Mouse (Mus musculus): Measurements from ENCODE around the gene Ctr9. TPM values are rescaled to one million over a fixed set of nuclear protein-coding genes. Genes with fewer than 3 reads are reported as not detected.

Ctr9 gene
- total and polyA plus RNA-seq, 3 experiments, result 27.4 to 34.3 (median 31.7) TPM

DNA sequence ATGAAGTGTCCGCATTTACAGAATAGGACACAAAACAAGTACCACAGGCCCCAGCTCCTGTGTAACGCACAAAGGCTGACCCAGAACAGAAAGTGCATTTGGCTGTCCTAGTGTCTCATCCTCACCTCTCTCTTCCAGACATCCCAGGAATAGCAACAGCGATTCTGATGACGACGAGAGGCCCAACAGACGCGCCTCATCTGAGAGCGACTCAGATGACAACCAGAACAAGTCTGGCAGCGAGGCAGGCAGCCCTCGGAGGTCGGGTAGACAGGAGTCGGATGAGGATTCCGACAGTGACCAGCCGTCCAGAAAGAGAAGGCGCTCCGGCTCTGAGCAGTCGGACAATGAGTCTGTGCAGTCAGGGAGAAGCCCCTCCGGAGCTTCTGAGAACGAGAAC, 26.5 kb downstream of the Ctr9 start:
- DNase-seq (ENCODE audit: extremely low read depth), result no peak

GRCm38 (mm10) chr7:111055984-111056657, 27.4 kb downstream of the Ctr9 start:
- Histone ChIP-seq H3K4me3 (replicated peaks in 1 of 3; ENCODE audit: low read depth in 2 of 3, low read length in 2 of 3, poor library complexity in 1 of 3) (no peak overlapping the region), H3K9ac (ENCODE audit: insufficient read depth, low read depth) (no peak overlapping the region), H3K4me2 (ENCODE audit: insufficient read depth, low read depth, poor library complexity, severe bottlenecking) (no peak overlapping the region), H3K27ac (ENCODE audit: insufficient read depth, low read depth) (no peak overlapping the region), H3K36me3 (replicated peaks in 1 of 2; ENCODE audit: control insufficient read depth in 1 of 2, insufficient read depth in 1 of 2, low read length in 1 of 2) (peaks cover 38 to 61% of the 10 kb centered on the region in 2 experiments), H3K79me2 (replicated peaks; ENCODE audit: control insufficient read depth, extremely low read depth, insufficient read depth, poor library complexity, severe bottlenecking) (no peaks in the 10 kb centered on the region), H3K27me3 (replicated peaks) (no peaks in the 10 kb centered on the region), H3K9me3 (replicated peaks; ENCODE audit: low read length) (no peaks in the 10 kb centered on the region), H3K4me1 (ENCODE audit: control insufficient read depth in 1 of 2, insufficient read depth in 2 of 2) (no peaks in the 10 kb centered on the region)
- no peak for TF ChIP-seq POLR2A (IDR thresholded peaks at IDR 0.05; ENCODE audit: low read depth, low read length)
- TF ChIP-seq SIN3A (IDR thresholded peaks at IDR 0.05; ENCODE audit: low read length), result no peak
- no peak for TF ChIP-seq CTCF (conservative IDR thresholded peaks at IDR 0.05 in 1 of 2, IDR thresholded peaks at IDR 0.05 in 1 of 2; ENCODE audit: low read depth in 2 of 2, low read length in 2 of 2)
- no peak for TF ChIP-seq USF1 (IDR thresholded peaks at IDR 0.05; ENCODE audit: low read depth, low read length)
- no peak for TF ChIP-seq MAFK (IDR thresholded peaks at IDR 0.05; ENCODE audit: insufficient replicate concordance, low read length)
- no peak for TF ChIP-seq E2F4 (IDR thresholded peaks at IDR 0.05; ENCODE audit: insufficient replicate concordance, low read depth, low read length)
- TF ChIP-seq USF2 (conservative IDR thresholded peaks at IDR 0.05; ENCODE audit: low read depth, low read length), result no peak
- no peak for TF ChIP-seq ZNF384 (IDR thresholded peaks at IDR 0.05; ENCODE audit: low read depth, low read length)
- no peak for TF ChIP-seq IRF4 (IDR thresholded peaks at IDR 0.05; ENCODE audit: low read depth, low read length)
- TF ChIP-seq JUN (IDR thresholded peaks at IDR 0.05; ENCODE audit: insufficient read depth, low read depth, low read length), result no peak
- TF ChIP-seq RAD21 (IDR thresholded peaks at IDR 0.05; ENCODE audit: low read depth, low read length), result no peak
- no peak for TF ChIP-seq MAX (IDR thresholded peaks at IDR 0.05; ENCODE audit: low read length)
- no peak for TF ChIP-seq MYC (IDR thresholded peaks at IDR 0.05; ENCODE audit: low read depth, low read length)
- TF ChIP-seq ETS1 (conservative IDR thresholded peaks at IDR 0.05; ENCODE audit: low read depth, low read length), result no peak
- TF ChIP-seq NRF1 (IDR thresholded peaks at IDR 0.05; ENCODE audit: low read depth, low read length), result no peak
- no peak for TF ChIP-seq MEF2A (IDR thresholded peaks at IDR 0.05; ENCODE audit: borderline replicate concordance, low read depth, low read length)
- dilution Hi-C loops (cut with MboI; ENCODE audit: extremely low pct_ligation_motif_present, extremely low pct_unique_long_range_greater_than_20kb, low sequenced_read_pairs) (no loop called here), in situ Hi-C loops (cut with MboI; ENCODE audit: low pct_ligation_motif_present, low pct_unique_long_range_greater_than_20kb, low sequenced_read_pairs) (no loop called here)
- DNase-seq (ENCODE audit: extremely low read depth), result no peak

More for the DNA sequence above, 26.5 kb downstream of the Ctr9 start:
- TF ChIP-seq NELFE (IDR thresholded peaks at IDR 0.05; ENCODE audit: low read depth, low read length) (no peak), EP300 (IDR thresholded peaks at IDR 0.05; ENCODE audit: low read length) (no peak), TBP (conservative IDR thresholded peaks at IDR 0.05; ENCODE audit: low read depth, low read length) (no peak), GABPA (IDR thresholded peaks at IDR 0.05; ENCODE audit: insufficient replicate concordance, low read depth, low read length) (no peak), ZC3H11A (IDR thresholded peaks at IDR 0.05; ENCODE audit: low read depth, low read length) (no peak), TCF12 (IDR thresholded peaks at IDR 0.05; ENCODE audit: low read depth, low read length) (no peak), MAZ (IDR thresholded peaks at IDR 0.05; ENCODE audit: low read depth, low read length) (no peak), CHD1 (IDR thresholded peaks at IDR 0.05; ENCODE audit: low read depth, low read length) (no peak), BHLHE40 (IDR thresholded peaks at IDR 0.05; ENCODE audit: low read depth, low read length) (no peak), MYC (IDR thresholded peaks at IDR 0.05; ENCODE audit: low read depth, low read length) (no peak), HCFC1 (IDR thresholded peaks at IDR 0.05; ENCODE audit: low read depth, low read length) (no peak), RCOR1 (conservative IDR thresholded peaks at IDR 0.05; ENCODE audit: low read depth, low read length) (no peak), SIN3A (IDR thresholded peaks at IDR 0.05; ENCODE audit: low read length) (no peak), RAD21 (IDR thresholded peaks at IDR 0.05; ENCODE audit: low read depth, low read length) (no peak), ZMIZ1 (IDR thresholded peaks at IDR 0.05; ENCODE audit: low read depth, low read length) (no peak), MEF2A (IDR thresholded peaks at IDR 0.05; ENCODE audit: borderline replicate concordance, low read depth, low read length) (no peak)
- H3K79me2 ChIP-seq (replicated peaks; ENCODE audit: control insufficient read depth, extremely low read depth, insufficient read depth, poor library complexity, severe bottlenecking), result no peaks in the 10 kb centered on the region
- no peaks in the 10 kb centered on the region for H3K4me1 ChIP-seq (ENCODE audit: control insufficient read depth in 1 of 2, insufficient read depth in 2 of 2)
- peaks cover 43 to 69% of the 10 kb centered on the region in 2 experiments for H3K36me3 ChIP-seq (replicated peaks in 1 of 2; ENCODE audit: control insufficient read depth in 1 of 2, insufficient read depth in 1 of 2, low read length in 1 of 2)
- H3K9me3 ChIP-seq (replicated peaks; ENCODE audit: low read length), result no peaks in the 10 kb centered on the region
- no peaks in the 10 kb centered on the region for H3K27me3 ChIP-seq (replicated peaks)
- in situ Hi-C loops (cut with MboI; ENCODE audit: low pct_ligation_motif_present, low pct_unique_long_range_greater_than_20kb, low sequenced_read_pairs) (no loop called here), dilution Hi-C loops (cut with MboI; ENCODE audit: extremely low pct_ligation_motif_present, extremely low pct_unique_long_range_greater_than_20kb, low sequenced_read_pairs) (no loop called here)
- H3K9ac ChIP-seq (ENCODE audit: insufficient read depth, low read depth), result no peak overlapping the region
- no peak overlapping the region for H3K4me2 ChIP-seq (ENCODE audit: insufficient read depth, low read depth, poor library complexity, severe bottlenecking)
- H3K27ac ChIP-seq (ENCODE audit: insufficient read depth, low read depth), result no peak overlapping the region
- no peak overlapping the region for H3K4me3 ChIP-seq (replicated peaks in 1 of 3; ENCODE audit: low read depth in 2 of 3, low read length in 2 of 3, poor library complexity in 1 of 3)

Measured in CH12.LX (cell line).